Mouse (Mus musculus): ENCODE measurements at regions not wholly inside any gene's neighbourhood (a gene's known extent, or its start where the extent isn't known, plus 50 kb on each side); places are given as distances from the start of the nearest gene placed in this dataset.
"Not testable (repeated sequence)": the region's sequence is repeated elsewhere in the genome, so short reads cannot be mapped to it uniquely, and the experiment has no call there.

GRCm38 (mm10) chr6:143451869-143452268, 284.8 kb downstream of the Etnk1 start:
- no peaks in the 10 kb centered on the region for H3K36me3 ChIP-seq (ENCODE audit: control insufficient read depth, insufficient read depth, low read length)
- H3K9me3 ChIP-seq (ENCODE audit: control insufficient read depth, low read length): no peaks in the 10 kb centered on the region
- no peak overlapping the region for H3K9ac ChIP-seq (ENCODE audit: low read length)
- WGBS: 84% methylated on average over 6 of the region's 6 CpGs
- H3K27ac ChIP-seq (ENCODE audit: low read depth, low read length): no peak overlapping the region
- ATAC-seq (ENCODE audit: low FRiP score): no peak
- H3K4me3 ChIP-seq (ENCODE audit: low read depth, low read length): no peak overlapping the region
- H3K4me1 ChIP-seq (ENCODE audit: control insufficient read depth, insufficient read depth, low read length): no peaks in the 10 kb centered on the region
- H3K4me2 ChIP-seq: no peak overlapping the region
- H3K27me3 ChIP-seq (ENCODE audit: control insufficient read depth, insufficient read depth, low read length): no peaks in the 10 kb centered on the region
- DNase-seq (ENCODE audit: low spot score, missing footprints): no peak

GRCm38 (mm10) chr6:143454695-143455218, 287.7 kb downstream of the Etnk1 start:
- DNase-seq (ENCODE audit: low spot score, missing footprints): no peak
- no peak for ATAC-seq (ENCODE audit: low FRiP score)
- Histone ChIP-seq H3K4me2 (no peak overlapping the region), H3K27me3 (ENCODE audit: control insufficient read depth, insufficient read depth, low read length) (no peaks in the 10 kb centered on the region), H3K9ac (ENCODE audit: low read length) (no peak overlapping the region), H3K9me3 (ENCODE audit: control insufficient read depth, low read length) (no peaks in the 10 kb centered on the region), H3K4me3 (ENCODE audit: low read depth, low read length) (no peak overlapping the region), H3K27ac (ENCODE audit: low read depth, low read length) (no peak overlapping the region), H3K36me3 (ENCODE audit: control insufficient read depth, insufficient read depth, low read length) (no peaks in the 10 kb centered on the region), H3K4me1 (ENCODE audit: control insufficient read depth, insufficient read depth, low read length) (no peaks in the 10 kb centered on the region)
- 94% methylated on average over 9 of the region's 9 CpGs for WGBS

GRCm38 (mm10) chr6:143464907-143465537, 298.0 kb downstream of the Etnk1 start:
- no peak for DNase-seq (ENCODE audit: low spot score, missing footprints)

GRCm38 (mm10) chr6:143472676-143473075, 305.7 kb downstream of the Etnk1 start:
- not testable (repeated sequence) for H3K4me2 ChIP-seq; H3K27me3 ChIP-seq (ENCODE audit: control insufficient read depth, insufficient read depth, low read length); H3K4me3 ChIP-seq (ENCODE audit: low read depth, low read length); H3K27ac ChIP-seq (ENCODE audit: low read depth, low read length); H3K36me3 ChIP-seq (ENCODE audit: control insufficient read depth, insufficient read depth, low read length); H3K9ac ChIP-seq (ENCODE audit: low read length); H3K9me3 ChIP-seq (ENCODE audit: control insufficient read depth, low read length); ATAC-seq (ENCODE audit: low FRiP score); H3K4me1 ChIP-seq (ENCODE audit: control insufficient read depth, insufficient read depth, low read length)
- 94% methylated on average over 10 of the region's 12 CpGs for WGBS
- peak; percentile 12 for DNase-seq (ENCODE audit: low spot score, missing footprints)

More at GRCm38 (mm10) chr6:143464907-143465537, 298.0 kb downstream of the Etnk1 start:
- H3K9ac ChIP-seq (ENCODE audit: low read length): no peak overlapping the region
- H3K4me3 ChIP-seq (ENCODE audit: low read depth, low read length): no peak overlapping the region
- 73% methylated on average over 12 of the region's 12 CpGs for WGBS
- H3K4me2 ChIP-seq: no peak overlapping the region
- H3K4me1 ChIP-seq (ENCODE audit: control insufficient read depth, insufficient read depth, low read length): no peaks in the 10 kb centered on the region
- no peak overlapping the region for H3K27ac ChIP-seq (ENCODE audit: low read depth, low read length)
- no peaks in the 10 kb centered on the region for H3K27me3 ChIP-seq (ENCODE audit: control insufficient read depth, insufficient read depth, low read length)
- no peaks in the 10 kb centered on the region for H3K9me3 ChIP-seq (ENCODE audit: control insufficient read depth, low read length)
- H3K36me3 ChIP-seq (ENCODE audit: control insufficient read depth, insufficient read depth, low read length): no peaks in the 10 kb centered on the region
- ATAC-seq (ENCODE audit: low FRiP score): no peak

- Histone ChIP-seq H3K27me3 (ENCODE audit: control insufficient read depth, insufficient read depth, low read length) (no peaks in the 10 kb centered on the region), H3K9ac (ENCODE audit: low read length) (no peak overlapping the region), H3K4me3 (ENCODE audit: low read depth, low read length) (no peak overlapping the region), H3K36me3 (ENCODE audit: control insufficient read depth, insufficient read depth, low read length) (no peaks in the 10 kb centered on the region), H3K27ac (ENCODE audit: low read depth, low read length) (no peak overlapping the region), H3K9me3 (ENCODE audit: control insufficient read depth, low read length) (no peaks in the 10 kb centered on the region), H3K4me2 (no peak overlapping the region), H3K4me1 (ENCODE audit: control insufficient read depth, insufficient read depth, low read length) (no peaks in the 10 kb centered on the region)
- DNase-seq (ENCODE audit: low spot score, missing footprints): peak; percentile 79
- 83% methylated on average over 5 of the region's 5 CpGs for whole genome bisulfite sequencing
- ATAC-seq (ENCODE audit: low FRiP score): no peak
Observed at GRCm38 (mm10) chr6:143474396-143474795, 307.4 kb downstream of the Etnk1 start.

- Histone ChIP-seq H3K4me1 (ENCODE audit: control insufficient read depth, insufficient read depth, low read length) (no peaks in the 10 kb centered on the region), H3K27me3 (ENCODE audit: control insufficient read depth, insufficient read depth, low read length) (no peaks in the 10 kb centered on the region), H3K4me3 (ENCODE audit: low read depth, low read length) (no peak overlapping the region), H3K9ac (ENCODE audit: low read length) (no peak overlapping the region), H3K36me3 (ENCODE audit: control insufficient read depth, insufficient read depth, low read length) (no peaks in the 10 kb centered on the region), H3K27ac (ENCODE audit: low read depth, low read length) (no peak overlapping the region), H3K9me3 (ENCODE audit: control insufficient read depth, low read length) (no peaks in the 10 kb centered on the region), H3K4me2 (no peak overlapping the region)
- ATAC-seq (ENCODE audit: low FRiP score) (no peak), DNase-seq (ENCODE audit: low spot score, missing footprints) (no peak)
- WGBS: 82% methylated on average over 7 of the region's 7 CpGs
Observed at GRCm38 (mm10) chr6:143475296-143475695, 308.3 kb downstream of the Etnk1 start.

- WGBS: 96% methylated on average over 2 of the region's 2 CpGs
- Histone ChIP-seq H3K27me3 (ENCODE audit: control insufficient read depth, insufficient read depth, low read length) (no peaks in the 10 kb centered on the region), H3K9me3 (ENCODE audit: control insufficient read depth, low read length) (peaks cover 2% of the 10 kb centered on the region; the same call in 1 of the 2 replicates), H3K27ac (ENCODE audit: low read depth, low read length) (no peak overlapping the region), H3K36me3 (ENCODE audit: control insufficient read depth, insufficient read depth, low read length) (no peaks in the 10 kb centered on the region), H3K9ac (ENCODE audit: low read length) (no peak overlapping the region), H3K4me3 (ENCODE audit: low read depth, low read length) (no peak overlapping the region), H3K4me2 (no peak overlapping the region), H3K4me1 (ENCODE audit: control insufficient read depth, insufficient read depth, low read length) (no peaks in the 10 kb centered on the region)
- no peak for ATAC-seq (ENCODE audit: low FRiP score)
- no peak for DNase-seq (ENCODE audit: low spot score, missing footprints)
Observed at GRCm38 (mm10) chr6:143477396-143477795, 310.4 kb downstream of the Etnk1 start.

- DNase-seq (ENCODE audit: low spot score, missing footprints) (peak; percentile 45), ATAC-seq (ENCODE audit: low FRiP score) (no peak)
- Histone ChIP-seq H3K27me3 (ENCODE audit: control insufficient read depth, insufficient read depth, low read length) (no peaks in the 10 kb centered on the region), H3K4me1 (ENCODE audit: control insufficient read depth, insufficient read depth, low read length) (no peaks in the 10 kb centered on the region), H3K4me2 (no peak overlapping the region), H3K9me3 (ENCODE audit: control insufficient read depth, low read length) (peaks cover 3% of the 10 kb centered on the region; the same call in 1 of the 2 replicates), H3K4me3 (ENCODE audit: low read depth, low read length) (no peak overlapping the region), H3K27ac (ENCODE audit: low read depth, low read length) (no peak overlapping the region), H3K36me3 (ENCODE audit: control insufficient read depth, insufficient read depth, low read length) (no peaks in the 10 kb centered on the region), H3K9ac (ENCODE audit: low read length) (no peak overlapping the region)
- whole genome bisulfite sequencing: 90% methylated on average over 7 of the region's 7 CpGs
Observed at GRCm38 (mm10) chr6:143479239-143479638, 312.2 kb downstream of the Etnk1 start.

GRCm38 (mm10) chr6:143479701-143480388, 312.8 kb downstream of the Etnk1 start:
- Histone ChIP-seq H3K27me3 (ENCODE audit: control insufficient read depth, insufficient read depth, low read length) (no peaks in the 10 kb centered on the region), H3K9ac (ENCODE audit: low read length) (no peak overlapping the region), H3K4me3 (ENCODE audit: low read depth, low read length) (no peak overlapping the region), H3K9me3 (ENCODE audit: control insufficient read depth, low read length) (peaks cover 3% of the 10 kb centered on the region; the same call in 1 of the 2 replicates), H3K36me3 (ENCODE audit: control insufficient read depth, insufficient read depth, low read length) (no peaks in the 10 kb centered on the region), H3K4me1 (ENCODE audit: control insufficient read depth, insufficient read depth, low read length) (no peaks in the 10 kb centered on the region), H3K4me2 (no peak overlapping the region), H3K27ac (ENCODE audit: low read depth, low read length) (no peak overlapping the region)
- ATAC-seq (ENCODE audit: low FRiP score) (no peak), DNase-seq (ENCODE audit: low spot score, missing footprints) (peak; percentile 61)
- 87% methylated on average over 6 of the region's 6 CpGs for WGBS

All from midbrain, embryonic 11.5 days (tissue).